Mouse (Mus musculus) testis, adult 2 months (tissue): ENCODE measurements around the gene Bok. TPM values are rescaled to one million over a fixed set of nuclear protein-coding genes. Genes with fewer than 3 reads are reported as not detected.

ENCODE experiments used
- H3K27ac ChIP-seq: fragments of 200-500 bp; 2 replicates; pipeline ENCODE4 v1.5.1; 2012; ENCODE audit warnings: low read depth, low read length; ENCODE audit not compliant: control insufficient read depth, insufficient read depth
- H3K27me3 ChIP-seq: fragments of 200-500 bp; 2 replicates; pipeline ENCODE4 v1.6.1; 2012; ENCODE audit warnings: mild to moderate bottlenecking, low read length, moderate library complexity; ENCODE audit not compliant: control insufficient read depth, insufficient read depth
- H3K36me3 ChIP-seq: fragments of 200-500 bp; 2 replicates; pipeline ENCODE4 v1.6.1; 2012; ENCODE audit warnings: mild to moderate bottlenecking, low read length; ENCODE audit not compliant: control insufficient read depth, insufficient read depth
- H3K4me1 ChIP-seq: fragments of 200-500 bp; 2 replicates; pipeline ENCODE4 v1.6.1; 2012; ENCODE audit warnings: low read length; ENCODE audit not compliant: control insufficient read depth, insufficient read depth
- H3K4me3 ChIP-seq: fragments of 200-500 bp; 2 replicates; pipeline ENCODE4 v1.5.1; 2012; ENCODE audit warnings: low read depth, mild to moderate bottlenecking, low read length, moderate library complexity, mixed read lengths; ENCODE audit not compliant: control insufficient read depth
- CTCF ChIP-seq: fragments of 200-500 bp; IDR thresholded peaks from 2 replicates; pipeline ENCODE4 v1.5.1; 2012; ENCODE audit warnings: low read depth, mild to moderate bottlenecking, inconsistent platforms, low read length, moderate library complexity; ENCODE audit not compliant: control insufficient read depth, insufficient read depth, insufficient replicate concordance
- POLR2A ChIP-seq: fragments of 200-500 bp; IDR thresholded peaks from 2 replicates; pipeline ENCODE4 v1.6.1; 2012; ENCODE audit warnings: low read depth, mild to moderate bottlenecking, inconsistent platforms, low read length, moderate library complexity; ENCODE audit not compliant: control insufficient read depth
- polyA plus RNA-seq: library from polyadenylated mRNA; depleted of rRNA; stranded (reverse); fragments of >200 nt; gene quantifications from 2 replicates; pipeline ENCODE4 v1.2.3, GENCODE M21; 2012

Gene Bok
- polyA plus RNA-seq, 1 experiment = 5.6 TPM

- H3K4me3 ChIP-seq = no peak overlapping the region
- no peaks in the 10 kb centered on the region for H3K36me3 ChIP-seq
- H3K27me3 ChIP-seq = no peaks in the 10 kb centered on the region
- TF ChIP-seq CTCF (no peak), POLR2A (no peak)
- H3K27ac ChIP-seq = no peak overlapping the region
- H3K4me1 ChIP-seq = no peaks in the 10 kb centered on the region
These were observed 18.1 kb downstream of the Bok start for GRCm38 (mm10) chr1:93703472-93704048.

GRCm38 (mm10) chr1:93704341-93704740, 18.9 kb downstream of the Bok start:
- Histone ChIP-seq H3K36me3 (no peaks in the 10 kb centered on the region), H3K27ac (no peak overlapping the region), H3K4me1 (no peaks in the 10 kb centered on the region), H3K4me3 (no peak overlapping the region), H3K27me3 (no peaks in the 10 kb centered on the region)
- no peak for TF ChIP-seq CTCF
- no peak for TF ChIP-seq POLR2A

GRCm38 (mm10) chr1:93705389-93705788, 19.9 kb downstream of the Bok start:
- Histone ChIP-seq H3K4me3 (no peak overlapping the region), H3K27ac (no peak overlapping the region), H3K27me3 (no peaks in the 10 kb centered on the region), H3K36me3 (no peaks in the 10 kb centered on the region), H3K4me1 (no peaks in the 10 kb centered on the region)
- TF ChIP-seq POLR2A = no peak
- no peak for TF ChIP-seq CTCF

GRCm38 (mm10) chr1:93716166-93716565, 30.7 kb downstream of the Bok start:
- no peak for TF ChIP-seq CTCF
- TF ChIP-seq POLR2A = no peak
- Histone ChIP-seq H3K4me3 (no peak overlapping the region), H3K4me1 (no peaks in the 10 kb centered on the region), H3K27me3 (no peaks in the 10 kb centered on the region), H3K27ac (no peak overlapping the region), H3K36me3 (no peaks in the 10 kb centered on the region; the same call in none of the 2 replicates)

- TF ChIP-seq CTCF (no peak), POLR2A (no peak)
- H3K27me3 ChIP-seq = no peaks in the 10 kb centered on the region
- no peak overlapping the region for H3K27ac ChIP-seq
- no peaks in the 10 kb centered on the region for H3K4me1 ChIP-seq
- H3K36me3 ChIP-seq = no peaks in the 10 kb centered on the region; the same call in 1 of the 2 replicates
- H3K4me3 ChIP-seq = no peak overlapping the region
These were observed 36.1 kb downstream of the Bok start for GRCm38 (mm10) chr1:93721557-93721956.

GRCm38 (mm10) chr1:93724623-93725022, 39.2 kb downstream of the Bok start:
- Histone ChIP-seq H3K27me3 (no peaks in the 10 kb centered on the region), H3K4me3 (no peak overlapping the region), H3K4me1 (no peaks in the 10 kb centered on the region), H3K27ac (no peak overlapping the region), H3K36me3 (no peaks in the 10 kb centered on the region; the same call in 1 of the 2 replicates)
- TF ChIP-seq POLR2A (no peak), CTCF (no peak)

- no peak for TF ChIP-seq CTCF
- no peak for TF ChIP-seq POLR2A
- Histone ChIP-seq H3K27ac (no peak overlapping the region), H3K27me3 (no peaks in the 10 kb centered on the region)
These were observed 40.2 kb downstream of the Bok start for GRCm38 (mm10) chr1:93725665-93726064.

More at GRCm38 (mm10) chr1:93725665-93726064, 40.2 kb downstream of the Bok start:
- Histone ChIP-seq H3K4me1 (no peaks in the 10 kb centered on the region), H3K4me3 (no peak overlapping the region), H3K36me3 (no peaks in the 10 kb centered on the region; the same call in 1 of the 2 replicates)
